In the genomic region with DNA sequence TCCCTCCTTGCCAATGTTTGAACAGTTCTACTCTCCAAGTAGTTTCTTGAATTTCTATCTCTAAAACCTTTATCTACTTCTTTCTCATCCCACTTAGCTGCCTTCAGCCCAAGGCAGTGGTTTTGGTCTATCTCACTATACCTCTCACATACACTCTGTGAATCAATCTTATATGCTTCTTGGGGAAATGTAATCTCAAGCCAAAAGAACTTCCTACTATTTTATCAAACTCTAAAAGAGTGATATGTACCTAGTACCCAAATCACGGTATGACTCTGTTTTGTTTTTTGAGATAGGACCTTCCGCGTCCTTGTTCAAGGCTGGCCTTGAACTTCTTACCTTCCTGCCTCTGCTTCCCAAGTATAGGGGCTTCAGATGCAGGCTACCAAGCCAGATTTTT, we compare ENCODE assay signal across 28 mouse cellular contexts. TPM values are rescaled to one million over a fixed set of nuclear protein-coding genes. Genes with fewer than 3 reads are reported as not detected.
DNase-seq lines count a peak whose midpoint lies in the region; ATAC-seq and TF ChIP-seq lines count a peak whose summit lies in the region.
"Had no signal": no experiment of that assay in that cellular context is flagged by ENCODE, and none has a peak within 500 bp of the region (broad histone marks: within the 10 kb centered on the region; RNA-seq: fewer than 3 reads in every experiment).

No protein-coding gene starts in this region.

- no peaks in the 10 kb centered on the region for H3K27me3 ChIP-seq in forebrain, embryonic 13.5 days
- H3K27me3 ChIP-seq in forebrain, postnatal 0 days (ENCODE audit: insufficient read depth, low read length) = no peaks in the 10 kb centered on the region
- H3K27me3 ChIP-seq in liver, embryonic 13.5 days = no peaks in the 10 kb centered on the region
- no peaks in the 10 kb centered on the region for H3K27me3 ChIP-seq in liver, postnatal 0 days (ENCODE audit: insufficient read depth, low read length)
- no peaks in the 10 kb centered on the region for H3K27me3 ChIP-seq in CH12.LX (replicated peaks)
- H3K27me3 ChIP-seq in liver, embryonic 15.5 days = no peaks in the 10 kb centered on the region
- no peaks in the 10 kb centered on the region for H3K27me3 ChIP-seq in kidney, adult 2 months (replicated peaks; ENCODE audit: control insufficient read depth, insufficient read depth, low read length)
- H3K27me3 ChIP-seq: embryonic facial prominence, embryonic 12.5 days; embryonic facial prominence, embryonic 15.5 days; heart, embryonic 12.5 days; hindbrain, embryonic 13.5 days; intestine, embryonic 15.5 days; Patski had no signal

- peaks cover 20% of the 10 kb centered on the region for H3K36me3 ChIP-seq in forebrain, embryonic 13.5 days (ENCODE audit: poor library complexity, severe bottlenecking)
- H3K36me3 ChIP-seq in forebrain, postnatal 0 days (ENCODE audit: insufficient read depth) = no peaks in the 10 kb centered on the region
- peaks cover 25% of the 10 kb centered on the region for H3K36me3 ChIP-seq in liver, embryonic 13.5 days
- peaks cover 8% of the 10 kb centered on the region for H3K36me3 ChIP-seq in liver, postnatal 0 days (replicated peaks; ENCODE audit: insufficient read depth, low read length)
- H3K36me3 ChIP-seq in CH12.LX (replicated peaks in 1 of 2; ENCODE audit: control insufficient read depth in 1 of 2, insufficient read depth in 1 of 2, low read length in 1 of 2) = peaks cover 10 to 31% of the 10 kb centered on the region in 2 experiments
- peaks cover 15% of the 10 kb centered on the region for H3K36me3 ChIP-seq in liver, embryonic 15.5 days (replicated peaks)
- H3K36me3 ChIP-seq in kidney, adult 2 months (ENCODE audit: control insufficient read depth, insufficient read depth, low read length) = no peaks in the 10 kb centered on the region
- H3K36me3 ChIP-seq: embryonic facial prominence, embryonic 15.5 days; intestine, embryonic 15.5 days had no signal

- ATAC-seq in forebrain, embryonic 13.5 days = no peak
- no peak for ATAC-seq in forebrain, postnatal 0 days
- no peak for ATAC-seq in liver, embryonic 13.5 days (ENCODE audit: low read depth)
- no peak for ATAC-seq in liver, postnatal 0 days
- ATAC-seq in liver, embryonic 15.5 days (ENCODE audit: insufficient read depth) = no peak
- ATAC-seq: CD4-positive, CD25-positive, alpha-beta regulatory T cell, adult 4 months; forebrain, embryonic 14.5 days; hindbrain, embryonic 16.5 days; intestine, embryonic 15.5 days; Patski had no signal

- H3K27ac ChIP-seq in forebrain, embryonic 13.5 days = no peak overlapping the region
- no peak overlapping the region for H3K27ac ChIP-seq in forebrain, postnatal 0 days (ENCODE audit: low read depth, low read length)
- peak overlapping the region; percentile 1; the same call in 1 of the 2 replicates for H3K27ac ChIP-seq in liver, embryonic 13.5 days
- no peak overlapping the region for H3K27ac ChIP-seq in liver, postnatal 0 days (ENCODE audit: low read depth)
- H3K27ac ChIP-seq in CH12.LX (ENCODE audit: insufficient read depth, low read depth) = no peak overlapping the region
- H3K27ac ChIP-seq in liver, embryonic 15.5 days (replicated peaks) = no peak overlapping the region; the same call in 1 of the 2 replicates
- H3K27ac ChIP-seq in kidney, adult 2 months (ENCODE audit: insufficient read depth, low read depth, low read length) = no peak overlapping the region
- H3K27ac ChIP-seq: embryonic facial prominence, embryonic 12.5 days; embryonic facial prominence, embryonic 15.5 days; forebrain, embryonic 10.5 days; hindbrain, embryonic 10.5 days; hindbrain, embryonic 13.5 days; intestine, embryonic 15.5 days had no signal

- in situ Hi-C loops in CH12.LX (cut with MboI; ENCODE audit: low pct_ligation_motif_present, low pct_unique_long_range_greater_than_20kb, low sequenced_read_pairs) = no loop called here

- 97% methylated on average over 3 of the region's 3 CpGs for WGBS in forebrain, embryonic 13.5 days
- 94% methylated on average over 3 of the region's 3 CpGs for WGBS in forebrain, postnatal 0 days
- WGBS in liver, embryonic 13.5 days (ENCODE audit: insufficient replicate concordance) = 52% methylated on average over 3 of the region's 3 CpGs
- 67% methylated on average over 3 of the region's 3 CpGs for WGBS in liver, postnatal 0 days (ENCODE audit: insufficient replicate concordance)
- 45% methylated on average over 3 of the region's 3 CpGs for whole genome bisulfite sequencing in liver, embryonic 15.5 days (ENCODE audit: insufficient replicate concordance)
- WGBS in kidney, adult 2 months = 92% methylated on average over 3 of the region's 3 CpGs

- no peak for TF ChIP-seq EP300 in liver, postnatal 0 days (IDR thresholded peaks at IDR 0.05; ENCODE audit: low read depth)
- TF ChIP-seq EP300 in CH12.LX (IDR thresholded peaks at IDR 0.05; ENCODE audit: low read length) = no peak

- H3K4me2 ChIP-seq in forebrain, embryonic 13.5 days = no peak overlapping the region
- no peak overlapping the region for H3K4me2 ChIP-seq in forebrain, postnatal 0 days (ENCODE audit: low read depth)
- H3K4me2 ChIP-seq in liver, embryonic 13.5 days = peak overlapping the region; percentile 38
- H3K4me2 ChIP-seq in liver, postnatal 0 days (ENCODE audit: low read depth, low read length) = no peak overlapping the region
- peak overlapping the region; percentile 32 for H3K4me2 ChIP-seq in CH12.LX (ENCODE audit: insufficient read depth, low read depth, poor library complexity, severe bottlenecking)
- H3K4me2 ChIP-seq in liver, embryonic 15.5 days = peak overlapping the region; percentile 6; the same call in 1 of the 2 replicates
- H3K4me2 ChIP-seq: embryonic facial prominence, embryonic 12.5 days; embryonic facial prominence, embryonic 15.5 days; heart, embryonic 12.5 days; hindbrain, embryonic 13.5 days; intestine, embryonic 15.5 days had no signal

- no peak for TF ChIP-seq CTCF in forebrain, postnatal 0 days (IDR thresholded peaks at IDR 0.05; ENCODE audit: low read depth)
- TF ChIP-seq CTCF in liver, postnatal 0 days (IDR thresholded peaks at IDR 0.05; ENCODE audit: low read depth) = no peak
- TF ChIP-seq CTCF in CH12.LX (conservative IDR thresholded peaks at IDR 0.05 in 1 of 2, IDR thresholded peaks at IDR 0.05 in 1 of 2; ENCODE audit: low read depth in 2 of 2, low read length in 2 of 2) = no peak
- TF ChIP-seq CTCF in kidney, adult 2 months (conservative IDR thresholded peaks at IDR 0.05; ENCODE audit: insufficient read depth, insufficient read length, low read depth, low read length) = no peak

- dilution Hi-C loops in CH12.LX (cut with MboI; ENCODE audit: extremely low pct_ligation_motif_present, extremely low pct_unique_long_range_greater_than_20kb, low sequenced_read_pairs) = no loop called here

- DNase-seq in forebrain, postnatal 0 days = no peak
- DNase-seq in liver, embryonic 13.5 days = no peak
- DNase-seq in liver, postnatal 0 days = no peak
- no peak for DNase-seq in CH12.LX (ENCODE audit: extremely low read depth)
- DNase-seq in kidney, adult 2 months = no peak
- no peak for DNase-seq in spleen, adult 18-20 months
- DNase-seq: adrenal gland, postnatal 10 days; adrenal gland, postnatal 36 days; cerebellum, adult 11 months; cerebellum, adult 2 months; cerebellum, adult 9-11 months; cerebellum, postnatal 25 days; gastrocnemius, postnatal 25 days; heart, adult 18-20 months; heart, postnatal 36 days had no signal

- H3K9me3 ChIP-seq in forebrain, embryonic 13.5 days (replicated peaks) = no peaks in the 10 kb centered on the region
- H3K9me3 ChIP-seq in forebrain, postnatal 0 days (ENCODE audit: low read length) = no peaks in the 10 kb centered on the region
- no peaks in the 10 kb centered on the region for H3K9me3 ChIP-seq in liver, embryonic 13.5 days (replicated peaks)
- no peaks in the 10 kb centered on the region for H3K9me3 ChIP-seq in liver, postnatal 0 days (ENCODE audit: low read length)
- H3K9me3 ChIP-seq in CH12.LX (replicated peaks; ENCODE audit: low read length) = no peaks in the 10 kb centered on the region
- no peaks in the 10 kb centered on the region for H3K9me3 ChIP-seq in liver, embryonic 15.5 days (replicated peaks)
- H3K9me3 ChIP-seq: embryonic facial prominence, embryonic 12.5 days; embryonic facial prominence, embryonic 15.5 days; forebrain, embryonic 10.5 days; heart, embryonic 12.5 days; hindbrain, embryonic 10.5 days; hindbrain, embryonic 13.5 days; intestine, embryonic 15.5 days had no signal

- H3K4me1 ChIP-seq in forebrain, embryonic 13.5 days = peaks cover 31% of the 10 kb centered on the region
- no peaks in the 10 kb centered on the region; the same call in 1 of the 2 replicates for H3K4me1 ChIP-seq in forebrain, postnatal 0 days (ENCODE audit: insufficient read depth)
- H3K4me1 ChIP-seq in liver, embryonic 13.5 days (replicated peaks) = peaks cover 68% of the 10 kb centered on the region
- peaks cover 29% of the 10 kb centered on the region for H3K4me1 ChIP-seq in liver, postnatal 0 days (ENCODE audit: insufficient read depth)
- H3K4me1 ChIP-seq in CH12.LX (ENCODE audit: control insufficient read depth in 1 of 2, insufficient read depth in 2 of 2) = peaks cover 12 to 66% of the 10 kb centered on the region in 2 experiments; a peak in 3 of 4 replicates
- peaks cover 60% of the 10 kb centered on the region for H3K4me1 ChIP-seq in liver, embryonic 15.5 days (replicated peaks)
- peaks cover 10% of the 10 kb centered on the region for H3K4me1 ChIP-seq in kidney, adult 2 months (ENCODE audit: control insufficient read depth, insufficient read depth, low read length)
- H3K4me1 ChIP-seq: intestine, embryonic 15.5 days had no signal

- no peak overlapping the region for H3K4me3 ChIP-seq in forebrain, embryonic 13.5 days
- H3K4me3 ChIP-seq in forebrain, postnatal 0 days (ENCODE audit: low read depth, low read length) = no peak overlapping the region
- H3K4me3 ChIP-seq in liver, embryonic 13.5 days (replicated peaks) = no peak overlapping the region; the same call in 1 of the 2 replicates
- no peak overlapping the region for H3K4me3 ChIP-seq in liver, postnatal 0 days (ENCODE audit: low read depth, low read length)
- H3K4me3 ChIP-seq in CH12.LX (replicated peaks in 1 of 3; ENCODE audit: low read depth in 2 of 3, low read length in 2 of 3, poor library complexity in 1 of 3) = no peak overlapping the region
- H3K4me3 ChIP-seq in liver, embryonic 15.5 days (replicated peaks) = no peak overlapping the region
- H3K4me3 ChIP-seq in kidney, adult 2 months (ENCODE audit: insufficient read depth, low read depth, low read length) = no peak overlapping the region
- H3K4me3 ChIP-seq: embryonic facial prominence, embryonic 12.5 days; embryonic facial prominence, embryonic 15.5 days; forebrain, embryonic 10.5 days; heart, embryonic 12.5 days; hindbrain, embryonic 10.5 days; hindbrain, embryonic 13.5 days; intestine, embryonic 15.5 days had no signal

- peaks cover 68% of the 10 kb centered on the region for H3K79me2 ChIP-seq in CH12.LX (replicated peaks; ENCODE audit: control insufficient read depth, extremely low read depth, insufficient read depth, poor library complexity, severe bottlenecking)

- TF ChIP-seq POLR2A in CH12.LX (IDR thresholded peaks at IDR 0.05; ENCODE audit: low read depth, low read length) = no peak
- no peak for TF ChIP-seq POLR2A in kidney, adult 2 months (IDR thresholded peaks at IDR 0.05; ENCODE audit: low read depth, low read length)

- H3K9ac ChIP-seq in forebrain, embryonic 13.5 days = 0 out of 2 replicates have a peak overlapping the region, but pooled peaks have one; percentile 5
- H3K9ac ChIP-seq in forebrain, postnatal 0 days = no peak overlapping the region
- peak overlapping the region; percentile 8; the same call in 1 of the 2 replicates for H3K9ac ChIP-seq in liver, embryonic 13.5 days
- no peak overlapping the region for H3K9ac ChIP-seq in liver, postnatal 0 days (replicated peaks)
- 0 out of 2 replicates have a peak overlapping the region, but pooled peaks have one; percentile 21 for H3K9ac ChIP-seq in CH12.LX (ENCODE audit: insufficient read depth, low read depth)
- no peak overlapping the region for H3K9ac ChIP-seq in liver, embryonic 15.5 days
- H3K9ac ChIP-seq: embryonic facial prominence, embryonic 12.5 days; embryonic facial prominence, embryonic 15.5 days; heart, embryonic 12.5 days; hindbrain, embryonic 13.5 days; intestine, embryonic 15.5 days had no signal

- no peak for TF ChIP-seq RAD21 in CH12.LX (IDR thresholded peaks at IDR 0.05; ENCODE audit: low read depth, low read length)

RNA-seq across cellular contexts. Expression of gene Cdc27, which starts 2.9 kb away (rescaled TPM):
- 43.7 and 51.4 TPM in 2 replicates for polyA plus RNA-seq in forebrain, embryonic 13.5 days (2015; fragmentation: Nextera tagmentation; extraction: Ambion mirVana)
- 34.9 and 46.5 TPM in 2 replicates for total RNA-seq in forebrain, postnatal 0 days (2014; rRNA removed)
- polyA plus RNA-seq in forebrain, postnatal 0 days (2015; fragmentation: Nextera tagmentation; extraction: Ambion mirVana) = 23.3 and 33.2 TPM in 2 replicates
- polyA plus RNA-seq in liver, embryonic 13.5 days (2015; fragmentation: Nextera tagmentation; extraction: Ambion mirVana) = 22.9 and 29.4 TPM in 2 replicates
- 12.3 and 13.8 TPM in 2 replicates for polyA plus RNA-seq in liver, postnatal 0 days (2015; fragmentation: Nextera tagmentation; extraction: Ambion mirVana)
- total RNA-seq in CH12.LX (2012; rRNA removed) (34.0 and 38.7 TPM in 2 replicates), CH12.LX (2014; rRNA removed) (86.8 and 93.5 TPM in 2 replicates)
- polyA plus RNA-seq in CH12.LX (2012; ENCODE audit: insufficient read length, low read depth) = 68.0 and 71.9 TPM in 2 replicates
- polyA plus RNA-seq in liver, embryonic 15.5 days (2015; fragmentation: Nextera tagmentation; extraction: Ambion mirVana) = 19.4 and 20.2 TPM in 2 replicates
- polyA plus RNA-seq in kidney, adult 2 months (2012; rRNA removed) = 5.2 and 6.1 TPM in 2 replicates

RNA-seq across cellular contexts. Expression of gene Myl4, which starts 3.0 kb away (rescaled TPM):
- 1.2 and 2.8 TPM in 2 replicates for polyA plus RNA-seq in forebrain, embryonic 13.5 days (2015; fragmentation: Nextera tagmentation; extraction: Ambion mirVana)
- 0.67 and 5.8 TPM in 2 replicates for total RNA-seq in forebrain, postnatal 0 days (2014; rRNA removed)
- polyA plus RNA-seq in forebrain, postnatal 0 days (2015; fragmentation: Nextera tagmentation; extraction: Ambion mirVana) = 4.6 and 5.3 TPM in 2 replicates
- polyA plus RNA-seq in liver, embryonic 13.5 days (2015; fragmentation: Nextera tagmentation; extraction: Ambion mirVana) = 4.6 and 4.9 TPM in 2 replicates
- polyA plus RNA-seq in liver, postnatal 0 days (2015; fragmentation: Nextera tagmentation; extraction: Ambion mirVana) = 8.1 and 8.3 TPM in 2 replicates
- total RNA-seq in CH12.LX (2012; rRNA removed) (49.6 and 55.9 TPM in 2 replicates), CH12.LX (2014; rRNA removed) (39.4 and 42.8 TPM in 2 replicates)
- polyA plus RNA-seq in CH12.LX (2012; ENCODE audit: insufficient read length, low read depth) = 83.0 and 93.3 TPM in 2 replicates
- 8.2 and 14.6 TPM in 2 replicates for polyA plus RNA-seq in liver, embryonic 15.5 days (2015; fragmentation: Nextera tagmentation; extraction: Ambion mirVana)
- 2.0 and 2.6 TPM in 2 replicates for polyA plus RNA-seq in kidney, adult 2 months (2012; rRNA removed)

Comparison
In these comparisons a context has a peak if more than half of its experiments do, and no peak if none do; other contexts are left out.
1. H3K4me2 ChIP-seq: peak in liver, embryonic 13.5 days (single experiment), CH12.LX (single experiment) and liver, embryonic 15.5 days (single experiment); none in forebrain, embryonic 13.5 days (single experiment), forebrain, postnatal 0 days (single experiment) and liver, postnatal 0 days (single experiment).
2. H3K9ac ChIP-seq: peak in forebrain, embryonic 13.5 days (single experiment), liver, embryonic 13.5 days (single experiment) and CH12.LX (single experiment); none in forebrain, postnatal 0 days (single experiment), liver, postnatal 0 days (single experiment) and liver, embryonic 15.5 days (single experiment).